Mouse (Mus musculus) heart, postnatal 0 days (tissue): ENCODE measurements at regions not wholly inside any gene's neighbourhood (a gene's known extent, or its start where the extent isn't known, plus 50 kb on each side); places are given as distances from the start of the nearest gene placed in this dataset.

Source experiments
- ATAC-seq: fragments of 200-750 bp; cut with Nextera tagmentation; 2 replicates; pipeline ENCODE4 v1.8.0; 2017; ENCODE audit warnings: low read depth, moderate number of reproducible peaks, moderate library complexity; ENCODE audit not compliant: insufficient read depth
- DNase-seq: peaks from one replicate; pipeline ENCODE4 v3.0.0-alpha.2; 2016; ENCODE audit warnings: low spot score
- H3K27ac ChIP-seq: fragments of 300-500 bp; sonication (generic); 2 replicates; pipeline ENCODE4 v1.5.1; 2014; ENCODE audit warnings: low read depth, mild to moderate bottlenecking
- H3K27me3 ChIP-seq: fragments of 300-500 bp; sonication (generic); 2 replicates; pipeline ENCODE4 v1.6.1; 2014; ENCODE audit warnings: low read length, mixed read lengths; ENCODE audit not compliant: control insufficient read depth, insufficient read depth
- H3K36me3 ChIP-seq: fragments of 300-500 bp; sonication (generic); replicated peaks from 2 replicates; pipeline ENCODE4 v1.6.1; 2014; ENCODE audit warnings: low read length, mixed read lengths; ENCODE audit not compliant: control insufficient read depth, insufficient read depth
- H3K4me1 ChIP-seq: fragments of 300-500 bp; sonication (generic); 2 replicates; pipeline ENCODE4 v1.6.1; 2014; ENCODE audit warnings: antibody characterized with exemption; ENCODE audit not compliant: control insufficient read depth, insufficient read depth
- H3K4me2 ChIP-seq: fragments of 300-500 bp; sonication (generic); 2 replicates; pipeline ENCODE4 v1.6.1; 2014; ENCODE audit warnings: low read depth, mild to moderate bottlenecking, low read length, moderate library complexity
- H3K4me3 ChIP-seq: fragments of 300-500 bp; sonication (generic); 2 replicates; pipeline ENCODE4 v1.5.1; 2014; ENCODE audit warnings: low read depth, low read length
- H3K9ac ChIP-seq: fragments of 300-500 bp; sonication (generic); replicated peaks from 2 replicates; pipeline ENCODE4 v1.6.1; 2014; ENCODE audit warnings: low read depth, low read length, mixed read lengths
- H3K9me3 ChIP-seq: fragments of 300-500 bp; sonication (generic); replicated peaks from 2 replicates; pipeline ENCODE4 v1.6.1; 2016; ENCODE audit warnings: low read length; ENCODE audit not compliant: control insufficient read depth
- CTCF ChIP-seq: IDR thresholded peaks from 2 replicates; pipeline ENCODE4 v1.5.1; 2016; ENCODE audit warnings: antibody characterized with exemption, control low read depth, low read depth
- EP300 ChIP-seq: IDR thresholded peaks from 2 replicates; pipeline ENCODE4 v1.6.1; 2016; ENCODE audit warnings: antibody characterized with exemption, low read depth
- WGBS: fragments of 180-500 bp; shearing (Covaris S2); extraction: QIAGEN DNeasy Blood & Tissue Kit; methylation state at CpG from one replicate; pipeline ENCODE4 v1.1.7; 2014; 5-methylcytosine and 5-hydroxymethylcytosine counted together

GRCm38 (mm10) chr8:128064211-128064610, 294.2 kb upstream of the Nrp1 start:
- Histone ChIP-seq H3K9me3 (no peaks in the 10 kb centered on the region), H3K36me3 (no peaks in the 10 kb centered on the region), H3K27ac (no peak overlapping the region), H3K4me2 (no peak overlapping the region), H3K27me3 (no peaks in the 10 kb centered on the region), H3K4me3 (no peak overlapping the region), H3K4me1 (no peaks in the 10 kb centered on the region), H3K9ac (no peak overlapping the region)
- ATAC-seq (no peak), DNase-seq (no peak)
- 72% methylated on average over 1 of the region's 1 CpGs for WGBS
- TF ChIP-seq EP300: no peak
- no peak for TF ChIP-seq CTCF

- Histone ChIP-seq H3K27me3 (no peaks in the 10 kb centered on the region), H3K4me1 (no peaks in the 10 kb centered on the region), H3K4me3 (no peak overlapping the region), H3K4me2 (no peak overlapping the region), H3K27ac (no peak overlapping the region), H3K9me3 (no peaks in the 10 kb centered on the region), H3K36me3 (no peaks in the 10 kb centered on the region), H3K9ac (no peak overlapping the region)
- TF ChIP-seq EP300 (no peak), CTCF (no peak)
- 74% methylated on average over 2 of the region's 2 CpGs for WGBS
- no peak for ATAC-seq
- DNase-seq: no peak
These were observed 293.3 kb upstream of the Nrp1 start for GRCm38 (mm10) chr8:128065127-128065526.

GRCm38 (mm10) chr8:128065964-128066680, 292.3 kb upstream of the Nrp1 start:
- H3K9me3 ChIP-seq: no peaks in the 10 kb centered on the region
- no peaks in the 10 kb centered on the region for H3K36me3 ChIP-seq
- TF ChIP-seq EP300 (no peak), CTCF (no peak)
- 78% methylated on average over 7 of the region's 7 CpGs for WGBS
- no peak overlapping the region for H3K27ac ChIP-seq
- no peak overlapping the region for H3K9ac ChIP-seq
- no peaks in the 10 kb centered on the region for H3K4me1 ChIP-seq
- no peaks in the 10 kb centered on the region for H3K27me3 ChIP-seq
- ATAC-seq (no peak), DNase-seq (no peak)
- no peak overlapping the region for H3K4me3 ChIP-seq
- H3K4me2 ChIP-seq: no peak overlapping the region

GRCm38 (mm10) chr8:128069749-128070148, 288.7 kb upstream of the Nrp1 start:
- DNase-seq (no peak), ATAC-seq (no peak)
- Histone ChIP-seq H3K27ac (no peak overlapping the region), H3K27me3 (no peaks in the 10 kb centered on the region), H3K9me3 (no peaks in the 10 kb centered on the region), H3K4me3 (no peak overlapping the region), H3K4me2 (no peak overlapping the region), H3K4me1 (no peaks in the 10 kb centered on the region), H3K9ac (no peak overlapping the region), H3K36me3 (no peaks in the 10 kb centered on the region)
- TF ChIP-seq CTCF (no peak), EP300 (no peak)
- 72% methylated on average over 2 of the region's 2 CpGs for WGBS

- H3K4me2 ChIP-seq: no peak overlapping the region
- 77% methylated on average over 1 of the region's 1 CpGs for WGBS
These were observed 282.8 kb upstream of the Nrp1 start for GRCm38 (mm10) chr8:128075566-128075965.

GRCm38 (mm10) chr8:128076226-128076625, 282.2 kb upstream of the Nrp1 start:
- Histone ChIP-seq H3K9ac (no peak overlapping the region), H3K9me3 (no peaks in the 10 kb centered on the region), H3K27ac (no peak overlapping the region), H3K4me1 (no peaks in the 10 kb centered on the region), H3K4me3 (no peak overlapping the region), H3K4me2 (no peak overlapping the region), H3K27me3 (no peaks in the 10 kb centered on the region), H3K36me3 (no peaks in the 10 kb centered on the region)
- 89% methylated on average over 4 of the region's 4 CpGs for WGBS
- DNase-seq (no peak), ATAC-seq (no peak)
- TF ChIP-seq CTCF (no peak), EP300 (no peak)

More at GRCm38 (mm10) chr8:128075566-128075965, 282.8 kb upstream of the Nrp1 start:
- Histone ChIP-seq H3K4me1 (no peaks in the 10 kb centered on the region), H3K9me3 (no peaks in the 10 kb centered on the region), H3K27me3 (no peaks in the 10 kb centered on the region), H3K36me3 (no peaks in the 10 kb centered on the region), H3K4me3 (no peak overlapping the region), H3K9ac (no peak overlapping the region), H3K27ac (no peak overlapping the region)
- DNase-seq (no peak), ATAC-seq (no peak)
- TF ChIP-seq CTCF (no peak), EP300 (no peak)
